Mouse (Mus musculus) limb, embryonic 11.5 days (tissue): Measurements from ENCODE around the gene Ces1g. TPM values are rescaled to one million over a fixed set of nuclear protein-coding genes. Genes with fewer than 3 reads are reported as not detected.

Experiments used
- ATAC-seq: fragments of 200-750 bp; cut with Nextera tagmentation; 2 replicates; pipeline ENCODE4 v1.8.0; 2017; ENCODE audit warnings: low read depth; ENCODE audit not compliant: insufficient number of reproducible peaks, low FRiP score, low TSS enrichment
- DNase-seq: peaks from one replicate; pipeline ENCODE4 v3.0.0-alpha.2; 2015; ENCODE audit warnings: low spot score
- H3K27ac ChIP-seq: fragments of 300-500 bp; sonication (generic); replicated peaks from 2 replicates; pipeline ENCODE4 v1.5.1; 2014; ENCODE audit warnings: low read depth, mild to moderate bottlenecking, low read length
- H3K27me3 ChIP-seq: fragments of 300-500 bp; sonication (generic); 2 replicates; pipeline ENCODE4 v1.6.1; 2014; ENCODE audit warnings: mild to moderate bottlenecking, low read length, mixed read lengths; ENCODE audit not compliant: control insufficient read depth, insufficient read depth
- H3K36me3 ChIP-seq: fragments of 300-500 bp; sonication (generic); 2 replicates; pipeline ENCODE4 v1.6.1; 2014; ENCODE audit warnings: mild to moderate bottlenecking, low read length, moderate library complexity, mixed read lengths; ENCODE audit not compliant: control insufficient read depth, insufficient read depth
- H3K4me1 ChIP-seq: fragments of 300-500 bp; sonication (generic); 2 replicates; pipeline ENCODE4 v1.6.1; 2014; ENCODE audit warnings: low read length, mixed read lengths; ENCODE audit not compliant: control insufficient read depth, insufficient read depth
- H3K4me2 ChIP-seq: fragments of 300-500 bp; sonication (generic); 2 replicates; pipeline ENCODE4 v1.6.1; 2014; ENCODE audit warnings: low read depth, mild to moderate bottlenecking, moderate library complexity; ENCODE audit not compliant: severe bottlenecking
- H3K4me3 ChIP-seq: fragments of 300-500 bp; sonication (generic); 2 replicates; pipeline ENCODE4 v1.5.1; 2014; ENCODE audit warnings: low read depth, low read length
- H3K9ac ChIP-seq: fragments of 300-500 bp; sonication (generic); 2 replicates; pipeline ENCODE4 v1.6.1; 2014; ENCODE audit warnings: mild to moderate bottlenecking, low read length
- H3K9me3 ChIP-seq: fragments of 300-500 bp; sonication (generic); 2 replicates; pipeline ENCODE4 v1.6.1; 2016; ENCODE audit warnings: low read length; ENCODE audit not compliant: control insufficient read depth
- WGBS: fragments of 180-500 bp; shearing (Covaris S2); extraction: QIAGEN DNeasy Blood & Tissue Kit; methylation state at CpG from one replicate; pipeline ENCODE4 v1.1.7; 2014; 5-methylcytosine and 5-hydroxymethylcytosine counted together
- polyA plus RNA-seq: library from polyadenylated mRNA; unstranded; fragments of >200 nt; fragmentation: Nextera tagmentation; extraction: Ambion mirVana; gene quantifications from 2 replicates; pipeline ENCODE4 v1.2.1, GENCODE M21; 2014

Gene Ces1g
- polyA plus RNA-seq, 1 experiment from 2014 or later: not detected

- Histone ChIP-seq H3K4me2 (no peak overlapping the region), H3K27me3 (no peaks in the 10 kb centered on the region), H3K36me3 (no peaks in the 10 kb centered on the region), H3K9ac (no peak overlapping the region), H3K27ac (no peak overlapping the region), H3K9me3 (no peaks in the 10 kb centered on the region), H3K4me3 (no peak overlapping the region), H3K4me1 (no peaks in the 10 kb centered on the region)
- ATAC-seq (no peak), DNase-seq (no peak)
- 77% methylated on average over 2 of the region's 2 CpGs for WGBS
Measured at GRCm38 (mm10) chr8:93315557-93315956, 21.6 kb downstream of the Ces1g start.

- Histone ChIP-seq H3K9ac (no peak overlapping the region), H3K4me3 (no peak overlapping the region), H3K4me2 (no peak overlapping the region), H3K36me3 (no peaks in the 10 kb centered on the region), H3K27me3 (no peaks in the 10 kb centered on the region), H3K9me3 (no peaks in the 10 kb centered on the region), H3K27ac (no peak overlapping the region), H3K4me1 (no peaks in the 10 kb centered on the region)
- 65% methylated on average over 2 of the region's 2 CpGs for WGBS
- DNase-seq: no peak
- no peak for ATAC-seq
Measured at GRCm38 (mm10) chr8:93283896-93284295, 53.2 kb downstream of the Ces1g start.

GRCm38 (mm10) chr8:93282349-93282748 is 54.8 kb downstream of the Ces1g start:
- Histone ChIP-seq H3K9me3 (no peaks in the 10 kb centered on the region), H3K4me1 (no peaks in the 10 kb centered on the region), H3K4me2 (no peak overlapping the region), H3K4me3 (no peak overlapping the region), H3K9ac (no peak overlapping the region), H3K27ac (no peak overlapping the region), H3K27me3 (no peaks in the 10 kb centered on the region), H3K36me3 (no peaks in the 10 kb centered on the region)
- no peak for DNase-seq
- ATAC-seq: no peak
- WGBS: 84% methylated on average over 3 of the region's 3 CpGs

- Histone ChIP-seq H3K36me3 (no peaks in the 10 kb centered on the region), H3K9me3 (no peaks in the 10 kb centered on the region), H3K9ac (no peak within 1 kb of the TSS), H3K27ac (no peak within 1 kb of the TSS), H3K4me1 (no peaks in the 10 kb centered on the region), H3K27me3 (no peaks in the 10 kb centered on the region), H3K4me2 (no peak within 1 kb of the TSS), H3K4me3 (no peak within 1 kb of the TSS)
- ATAC-seq (no peak), DNase-seq (no peak)
- WGBS: 94% methylated on average over 1 of the region's 1 CpGs
Measured at GRCm38 (mm10) chr8:93279556-93279955, 57.6 kb downstream of the Ces1g start, which contains the start of gene Ces1f. Gene Ces1f, minus strand, starts transcription at chr8:93279747.

GRCm38 (mm10) chr8:93278176-93278805 is 58.8 kb downstream of the Ces1g start:
- WGBS: 82% methylated on average over 4 of the region's 4 CpGs
- H3K9ac ChIP-seq: no peak overlapping the region
- no peaks in the 10 kb centered on the region for H3K27me3 ChIP-seq
- no peaks in the 10 kb centered on the region for H3K9me3 ChIP-seq
- no peaks in the 10 kb centered on the region for H3K36me3 ChIP-seq
- no peaks in the 10 kb centered on the region for H3K4me1 ChIP-seq
- H3K27ac ChIP-seq: no peak overlapping the region
- ATAC-seq (no peak), DNase-seq (no peak)
- no peak overlapping the region for H3K4me2 ChIP-seq
- H3K4me3 ChIP-seq: no peak overlapping the region

- 82% methylated on average over 4 of the region's 4 CpGs for WGBS
- no peaks in the 10 kb centered on the region for H3K27me3 ChIP-seq
- no peak for ATAC-seq
Measured at GRCm38 (mm10) chr8:93274609-93275008, 62.5 kb downstream of the Ces1g start.

GRCm38 (mm10) chr8:93273321-93273720 is 63.8 kb downstream of the Ces1g start:
- no peaks in the 10 kb centered on the region for H3K4me1 ChIP-seq
- H3K36me3 ChIP-seq: no peaks in the 10 kb centered on the region
- ATAC-seq: no peak
- H3K27me3 ChIP-seq: no peaks in the 10 kb centered on the region
- no peak overlapping the region for H3K27ac ChIP-seq
- DNase-seq: no peak
- H3K9ac ChIP-seq: no peak overlapping the region
- no peak overlapping the region for H3K4me2 ChIP-seq
- H3K9me3 ChIP-seq: no peaks in the 10 kb centered on the region
- H3K4me3 ChIP-seq: no peak overlapping the region
- WGBS: 91% methylated on average over 3 of the region's 3 CpGs

More at GRCm38 (mm10) chr8:93274609-93275008, 62.5 kb downstream of the Ces1g start:
- H3K4me3 ChIP-seq: no peak overlapping the region
- H3K27ac ChIP-seq: no peak overlapping the region
- no peaks in the 10 kb centered on the region for H3K36me3 ChIP-seq
- H3K4me2 ChIP-seq: no peak overlapping the region
- H3K9me3 ChIP-seq: no peaks in the 10 kb centered on the region
- H3K9ac ChIP-seq: no peak overlapping the region
- no peak for DNase-seq
- no peaks in the 10 kb centered on the region for H3K4me1 ChIP-seq

GRCm38 (mm10) chr8:93272686-93273085 is 64.4 kb downstream of the Ces1g start:
- Histone ChIP-seq H3K4me1 (no peaks in the 10 kb centered on the region), H3K4me2 (no peak overlapping the region), H3K4me3 (no peak overlapping the region), H3K27me3 (no peaks in the 10 kb centered on the region), H3K9ac (no peak overlapping the region), H3K9me3 (no peaks in the 10 kb centered on the region), H3K36me3 (no peaks in the 10 kb centered on the region), H3K27ac (no peak overlapping the region)
- WGBS: 88% methylated on average over 4 of the region's 4 CpGs
- no peak for DNase-seq
- no peak for ATAC-seq

- no peak for DNase-seq
- H3K4me2 ChIP-seq: no peak overlapping the region
- H3K27ac ChIP-seq: no peak overlapping the region
- H3K9ac ChIP-seq: no peak overlapping the region
- no peak overlapping the region for H3K4me3 ChIP-seq
- no peaks in the 10 kb centered on the region for H3K27me3 ChIP-seq
- no peaks in the 10 kb centered on the region for H3K36me3 ChIP-seq
- no peaks in the 10 kb centered on the region for H3K9me3 ChIP-seq
- no peak for ATAC-seq
- no peaks in the 10 kb centered on the region for H3K4me1 ChIP-seq
- 53% methylated on average over 2 of the region's 2 CpGs for WGBS
Measured at GRCm38 (mm10) chr8:93261436-93261835, 75.7 kb downstream of the Ces1g start.
